Mouse (Mus musculus) mouse trophoblast stem cell (cell line): Measurements from ENCODE around the gene Klf2.

Experiments
- in situ Hi-C, 2 experiments: fragments of 300-500 bp; cut with MseI, MboI; formaldehyde crosslinking; loops; 2 replicates in 1 of 2; 3 replicates in 1 of 2; pipeline ENCODE4 v1.15.1; 2025

The Klf2 gene

DNA sequence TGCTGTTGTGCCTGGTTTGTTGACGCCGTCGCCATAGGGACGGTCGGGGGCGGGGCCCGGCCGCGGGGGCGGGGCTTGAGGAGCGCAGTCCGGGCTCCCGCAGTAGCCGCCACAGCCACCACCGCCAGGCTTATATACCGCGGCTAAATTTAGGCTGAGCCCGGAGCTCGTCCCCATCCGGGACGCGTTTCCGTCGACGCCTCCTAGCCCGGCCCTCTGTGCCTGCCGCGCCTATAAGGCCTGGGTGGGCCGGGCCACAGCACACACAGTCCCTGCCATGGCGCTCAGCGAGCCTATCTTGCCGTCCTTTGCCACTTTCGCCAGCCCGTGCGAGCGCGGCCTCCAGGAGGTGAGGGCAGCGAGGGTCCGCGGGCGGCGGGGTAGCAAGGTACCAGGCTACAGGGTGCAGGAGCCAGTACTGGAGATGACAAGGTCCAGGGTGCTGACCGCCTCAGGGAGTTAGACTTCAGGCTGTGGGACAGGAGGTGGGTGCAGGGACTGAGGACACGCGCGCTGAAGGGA is at the start of gene Klf2:
TSS of gene Klf2 (plus strand) at position 233 of the 522 bp plus-strand sequence.
- in situ Hi-C loops: no loop called here

GRCm38 (mm10) chr8:72270606-72271005 is 48.2 kb upstream of the Klf2 start:
- in situ Hi-C loops: no loop called here

DNA sequence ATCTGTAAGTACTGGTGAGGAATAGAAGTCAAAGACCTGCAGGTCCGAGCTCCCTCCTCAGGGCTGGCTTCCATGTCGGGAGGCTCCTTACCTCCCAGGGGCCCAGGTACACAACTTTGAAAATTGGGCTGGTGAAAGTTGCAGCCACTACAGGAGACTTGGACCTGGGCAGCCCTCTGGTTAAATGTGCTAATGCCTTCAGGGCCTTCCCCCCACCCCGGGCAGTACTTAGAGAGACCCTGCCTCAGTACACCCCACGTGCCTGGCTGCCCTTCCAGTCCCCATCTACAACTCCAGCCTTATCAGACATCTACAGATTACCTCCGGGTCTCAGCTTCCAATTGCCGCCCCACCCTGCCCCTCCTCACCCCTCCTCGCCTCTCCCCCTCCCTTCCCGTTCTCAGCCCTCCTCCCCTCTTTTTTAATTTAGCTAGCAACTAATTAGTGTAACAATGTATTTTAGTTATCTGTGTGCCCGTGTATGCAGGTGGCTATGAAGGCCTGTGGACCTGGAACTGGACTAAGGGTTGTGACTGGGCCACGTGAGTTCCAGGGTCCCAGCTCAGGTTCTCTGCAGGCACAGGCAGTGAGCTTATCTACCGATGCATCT is 47.7 kb upstream of the Klf2 start:
- in situ Hi-C loops: no loop called here

DNA sequence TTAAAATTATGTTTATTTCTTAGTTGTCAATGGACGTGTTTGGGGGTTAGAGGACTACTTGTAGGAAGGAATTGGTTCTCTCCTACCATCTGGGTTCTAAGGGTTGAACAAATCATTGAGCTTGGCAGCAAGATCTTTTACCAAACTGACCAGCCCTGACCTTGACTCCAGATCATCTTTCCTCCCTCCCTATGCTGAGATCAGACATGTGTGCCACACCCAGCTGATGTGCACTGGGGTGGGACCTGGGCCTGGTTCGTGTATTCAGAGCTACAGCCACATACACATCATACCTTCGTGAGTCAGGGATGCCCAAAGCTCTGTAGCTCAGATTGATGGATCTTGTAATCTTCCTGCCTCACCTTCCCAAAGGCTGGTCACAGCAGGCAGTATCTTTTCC is 47.1 kb upstream of the Klf2 start:
- in situ Hi-C loops: no loop called here

- in situ Hi-C loops: no loop called here
Observed at GRCm38 (mm10) chr8:72272361-72272760, 46.5 kb upstream of the Klf2 start.

DNA sequence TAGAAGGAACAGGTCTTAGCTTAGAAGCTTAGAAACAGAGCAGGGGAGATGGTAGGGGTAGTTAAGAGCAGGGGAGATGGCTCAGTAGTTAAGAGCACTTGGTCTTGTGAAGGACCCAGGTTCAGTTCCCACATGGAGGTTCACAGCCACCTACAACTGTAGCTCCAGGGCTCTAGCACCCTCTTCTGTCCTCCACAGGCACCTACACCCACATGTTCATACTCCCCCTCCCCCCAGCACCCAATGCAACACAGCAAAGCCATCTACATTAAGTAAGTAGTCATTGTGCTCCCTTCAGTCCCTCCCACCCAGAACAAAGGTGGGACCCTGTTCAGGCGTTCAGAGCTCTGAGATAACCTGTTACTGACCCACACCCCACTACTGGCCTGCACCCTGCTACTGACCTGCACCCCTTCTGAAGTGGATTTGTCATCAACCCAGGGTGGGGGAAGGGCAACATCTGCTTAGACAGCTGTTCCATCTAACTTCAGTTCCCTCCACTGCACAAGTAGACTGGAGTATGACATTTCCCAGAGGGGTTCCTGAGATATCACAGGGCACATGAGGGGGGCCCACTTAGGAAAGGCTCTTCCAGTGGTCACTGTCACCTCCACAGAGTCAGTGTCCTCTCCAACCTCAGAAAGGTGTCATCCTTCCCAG is 45.6 kb upstream of the Klf2 start:
- in situ Hi-C loops: no loop called here

DNA sequence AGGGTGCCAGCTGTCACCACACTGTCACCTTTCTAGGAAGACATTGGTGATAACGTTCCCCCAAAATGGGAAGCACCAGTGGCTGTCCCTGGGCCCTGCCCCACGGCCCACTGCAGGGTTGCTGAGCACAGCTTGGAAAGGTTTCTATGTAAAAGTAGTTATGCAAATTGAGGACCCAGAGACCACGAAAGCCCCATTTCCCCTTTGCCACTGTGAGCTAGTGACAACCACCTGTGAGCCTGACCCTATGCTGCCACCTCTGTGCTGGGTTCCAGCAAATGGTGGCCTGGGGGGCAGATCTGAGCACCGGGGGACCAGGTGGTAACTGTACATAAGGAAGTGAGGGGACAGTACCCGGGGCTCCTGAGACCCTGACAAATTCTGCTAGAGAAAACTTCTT is 45.0 kb upstream of the Klf2 start:
- in situ Hi-C loops: no loop called here

GRCm38 (mm10) chr8:72277244-72277643 is 41.6 kb upstream of the Klf2 start:
- in situ Hi-C loops: no loop called here

GRCm38 (mm10) chr8:72279151-72279550 is 39.7 kb upstream of the Klf2 start:
- in situ Hi-C loops: no loop called here

DNA sequence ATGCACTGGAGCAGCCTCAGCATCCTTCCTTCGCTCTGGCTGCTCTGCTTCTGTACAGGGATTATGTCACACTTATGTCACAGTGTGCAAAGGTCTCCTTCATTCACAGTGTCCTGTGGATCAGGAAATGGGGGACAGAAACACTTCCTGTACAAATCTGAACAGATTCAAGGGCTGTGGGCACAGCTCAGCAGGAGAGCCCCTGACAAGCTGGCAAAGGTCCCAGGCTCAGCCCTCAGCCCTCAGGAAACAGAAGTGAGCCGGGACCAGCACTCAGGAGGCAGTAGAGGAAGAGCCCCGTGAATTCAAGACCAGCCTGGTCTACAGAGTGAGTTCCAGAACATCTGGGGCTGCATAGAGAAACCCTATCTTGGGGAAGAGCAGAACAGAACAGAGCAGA is 37.2 kb upstream of the Klf2 start:
- in situ Hi-C loops: no loop called here

GRCm38 (mm10) chr8:72285285-72285684 is 33.5 kb upstream of the Klf2 start:
- in situ Hi-C loops: no loop called here

DNA sequence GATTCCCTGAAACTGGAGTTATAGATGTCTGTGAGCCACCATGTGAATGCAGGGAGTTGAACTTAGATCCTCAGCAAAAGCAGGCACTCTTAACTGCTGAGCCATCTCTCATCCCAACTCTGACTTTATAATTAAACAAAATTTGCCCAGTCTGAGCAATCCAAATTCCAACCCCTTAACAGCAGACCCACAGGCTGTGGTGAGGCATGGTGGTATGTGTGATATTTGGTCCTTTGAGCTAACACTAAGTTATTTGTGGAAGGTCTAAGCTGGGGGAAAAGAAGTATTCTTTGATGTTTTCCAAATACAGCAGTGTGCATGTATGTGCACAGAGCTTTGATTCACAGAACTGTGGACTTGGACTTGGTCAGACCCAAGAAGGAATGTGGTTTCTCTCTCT is 29.8 kb upstream of the Klf2 start:
- in situ Hi-C loops: no loop called here

DNA sequence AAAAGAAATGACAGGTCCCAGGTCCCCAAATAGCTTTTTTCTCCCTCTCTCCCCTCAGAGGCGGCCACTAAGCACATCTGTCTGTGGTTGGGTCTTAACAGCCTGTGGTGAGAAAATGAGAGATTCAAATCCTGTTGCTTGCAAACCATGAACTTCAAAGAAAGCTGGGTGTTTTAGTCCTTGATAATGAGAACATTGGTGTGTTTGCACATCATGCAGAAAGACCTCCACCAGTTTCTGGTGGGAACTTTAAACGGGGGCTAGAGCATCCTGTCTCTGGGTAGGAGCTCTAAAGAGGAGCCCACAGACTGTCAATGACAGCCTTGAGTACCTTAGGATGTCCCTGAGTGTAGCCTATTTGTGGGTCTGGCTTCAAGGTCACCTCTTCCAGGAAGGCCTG is 27.7 kb upstream of the Klf2 start:
- in situ Hi-C loops: no loop called here

DNA sequence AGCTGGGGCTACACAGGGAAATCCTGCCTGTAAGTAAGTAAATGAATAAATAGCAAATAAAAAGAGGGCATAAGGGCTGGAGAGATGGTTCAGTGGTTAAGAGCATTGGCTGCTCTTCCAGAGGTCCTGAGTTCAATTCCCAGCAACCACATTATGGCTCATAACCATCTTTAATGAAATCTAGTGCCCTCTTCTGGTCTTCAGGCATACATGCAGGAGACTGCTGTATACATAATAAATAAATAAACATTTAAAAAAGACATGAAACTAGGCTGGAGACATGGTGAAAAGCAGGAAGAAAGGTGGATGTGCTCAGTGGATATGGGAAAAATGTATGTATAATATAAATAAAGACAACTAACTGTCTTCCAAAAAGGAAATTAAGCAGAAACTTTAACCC is 25.5 kb upstream of the Klf2 start:
- in situ Hi-C loops: no loop called here

- in situ Hi-C loops: no loop called here
Observed at GRCm38 (mm10) chr8:72295125-72295524, 23.7 kb upstream of the Klf2 start.

DNA sequence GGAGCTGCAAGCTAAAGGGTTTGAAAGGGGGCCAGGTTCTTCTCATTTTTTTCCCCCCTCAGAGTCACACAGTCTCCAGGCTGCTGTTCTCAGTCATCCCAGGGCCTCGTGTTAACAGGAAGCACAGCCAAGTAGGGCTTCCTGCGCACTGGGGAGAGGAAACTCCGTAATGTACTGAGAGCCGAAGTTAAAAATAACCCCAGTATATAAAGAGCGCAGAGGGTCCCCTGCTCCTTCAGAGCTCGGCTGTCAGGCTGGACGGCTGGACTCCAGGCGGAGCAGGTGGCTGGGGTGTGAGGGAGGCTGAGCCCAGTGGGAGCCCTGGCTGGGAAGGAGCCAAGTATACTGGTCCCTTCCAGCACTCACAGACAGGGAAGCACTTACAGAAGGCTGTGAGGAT is 23.2 kb upstream of the Klf2 start:
- in situ Hi-C loops: no loop called here

DNA sequence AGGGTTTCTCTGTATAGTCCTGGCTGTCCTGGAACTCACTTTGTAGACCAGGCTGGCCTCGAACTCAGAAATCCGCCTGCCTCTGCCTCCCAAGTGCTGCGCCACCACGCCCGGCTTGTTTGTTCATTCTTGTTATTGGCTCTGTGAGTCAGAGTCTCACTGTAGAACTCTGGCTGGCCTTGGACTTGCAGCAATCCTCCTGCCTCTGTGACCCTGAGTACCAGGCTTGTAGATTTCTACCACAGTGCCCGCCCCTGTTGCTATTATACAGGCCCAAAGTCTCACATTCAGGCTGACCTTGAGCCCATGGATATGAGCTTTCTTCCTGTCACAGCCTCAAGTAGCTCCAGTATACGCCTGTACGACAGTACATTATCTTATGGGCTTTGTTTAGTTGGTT is 22.3 kb upstream of the Klf2 start:
- in situ Hi-C loops: no loop called here

GRCm38 (mm10) chr8:72298928-72299327 is 19.9 kb upstream of the Klf2 start:
- in situ Hi-C loops: no loop called here

DNA sequence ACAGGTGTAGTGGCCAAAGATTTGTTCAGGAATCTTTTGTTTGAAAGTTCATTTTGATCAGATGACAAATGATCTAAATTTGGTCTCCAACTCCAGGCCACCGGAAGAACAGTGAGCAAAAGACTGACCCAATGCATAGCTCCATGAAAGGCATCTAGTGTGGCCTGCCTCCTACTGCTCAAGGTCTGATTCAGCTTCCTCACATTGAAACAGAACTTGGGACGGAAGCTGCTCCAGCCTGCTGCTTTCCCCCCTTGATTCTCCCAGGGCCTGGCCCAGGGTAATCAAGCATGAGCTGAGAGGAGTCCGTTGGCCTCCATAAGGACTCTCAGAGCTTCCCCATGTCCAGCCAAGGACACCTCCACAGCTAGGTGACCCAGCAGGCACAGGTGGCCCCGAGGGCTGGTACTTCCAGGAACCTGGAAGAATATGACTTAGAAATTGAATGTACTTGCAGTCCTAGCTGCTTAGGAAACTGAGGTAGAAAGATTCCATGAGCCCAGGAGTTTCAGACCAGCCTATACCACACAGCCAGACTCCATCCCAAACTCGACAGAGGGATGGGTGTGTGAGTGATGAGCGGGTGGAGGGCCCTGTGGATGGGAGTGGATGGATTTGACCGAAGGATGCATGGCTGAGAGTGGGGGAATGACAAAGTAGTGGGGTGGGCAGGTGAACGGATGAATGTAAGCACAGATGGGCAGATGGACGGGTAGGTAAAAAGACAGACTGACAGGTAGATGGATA is 18.0 kb upstream of the Klf2 start:
- in situ Hi-C loops: no loop called here

GRCm38 (mm10) chr8:72301497-72301896 is 17.3 kb upstream of the Klf2 start:
- in situ Hi-C loops: no loop called here

DNA sequence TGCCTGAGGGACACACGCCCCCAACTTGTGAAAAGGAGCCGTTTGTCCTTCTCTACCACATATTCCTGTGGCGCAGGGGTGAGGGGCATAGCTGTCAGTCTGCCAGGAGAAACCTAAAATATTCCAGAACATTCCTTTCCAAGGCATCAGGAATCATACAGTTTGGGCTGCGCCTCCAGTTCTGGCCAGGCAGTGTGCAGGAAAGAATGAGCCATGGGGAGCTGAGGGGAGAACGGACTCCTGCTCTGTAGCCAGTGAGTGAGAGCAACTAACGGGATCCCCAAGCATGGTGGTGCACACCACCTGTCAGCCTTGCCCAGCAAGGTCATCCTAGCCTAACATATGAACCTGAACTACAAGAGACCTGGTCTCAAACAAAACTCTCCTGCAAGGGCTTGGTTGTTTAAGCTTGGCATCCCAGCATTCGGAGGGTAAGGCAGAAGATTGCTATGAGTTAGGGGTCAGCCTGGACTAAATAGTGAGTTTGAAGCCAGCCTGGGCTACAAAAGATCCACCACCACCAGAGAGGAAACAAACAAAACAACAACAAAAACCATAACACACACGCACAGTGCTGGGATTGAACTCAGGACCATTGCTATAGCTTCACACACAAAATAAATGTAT is 15.7 kb upstream of the Klf2 start:
- in situ Hi-C loops: no loop called here

GRCm38 (mm10) chr8:72303633-72304032 is 15.2 kb upstream of the Klf2 start:
- in situ Hi-C loops: no loop called here
